Mouse (Mus musculus) limb, embryonic 12.5 days (tissue): ENCODE measurements around the gene Gm6525. TPM values are rescaled to one million over a fixed set of nuclear protein-coding genes. Genes with fewer than 3 reads are reported as not detected.

Source experiments
- ATAC-seq: fragments of 200-750 bp; cut with Nextera tagmentation; 2 replicates; pipeline ENCODE4 v1.8.0; 2017; ENCODE audit warnings: low read depth, moderate TSS enrichment; ENCODE audit not compliant: insufficient number of reproducible peaks, insufficient read depth, low FRiP score, low TSS enrichment
- H3K27ac ChIP-seq: fragments of 300-500 bp; sonication (generic); 2 replicates; pipeline ENCODE4 v1.5.1; 2016; ENCODE audit warnings: mild to moderate bottlenecking, moderate library complexity
- H3K27me3 ChIP-seq: fragments of 300-500 bp; sonication (generic); 2 replicates; pipeline ENCODE4 v1.6.1; 2016; ENCODE audit warnings: mild to moderate bottlenecking, moderate library complexity
- H3K36me3 ChIP-seq: fragments of 300-500 bp; sonication (generic); 2 replicates; pipeline ENCODE4 v1.6.1; 2016; ENCODE audit warnings: mild to moderate bottlenecking, moderate library complexity
- H3K4me1 ChIP-seq: fragments of 300-500 bp; sonication (generic); replicated peaks from 2 replicates; pipeline ENCODE4 v1.6.1; 2016
- H3K4me2 ChIP-seq: fragments of 300-500 bp; sonication (generic); 2 replicates; pipeline ENCODE4 v1.6.1; 2016; ENCODE audit warnings: mild to moderate bottlenecking, moderate library complexity
- H3K4me3 ChIP-seq: fragments of 300-500 bp; sonication (generic); replicated peaks from 2 replicates; pipeline ENCODE4 v1.5.1; 2016; ENCODE audit warnings: mild to moderate bottlenecking
- H3K9ac ChIP-seq: fragments of 300-500 bp; sonication (generic); replicated peaks from 2 replicates; pipeline ENCODE4 v1.6.1; 2016; ENCODE audit warnings: mild to moderate bottlenecking, moderate library complexity
- H3K9me3 ChIP-seq: fragments of 300-500 bp; sonication (generic); 2 replicates; pipeline ENCODE4 v1.6.1; 2016; ENCODE audit warnings: mild to moderate bottlenecking, moderate library complexity
- WGBS: fragments of 180-500 bp; shearing (Covaris S2); methylation state at CpG from one replicate; pipeline ENCODE4 v1.1.7; 2016; 5-methylcytosine and 5-hydroxymethylcytosine counted together
- polyA plus RNA-seq: library from polyadenylated mRNA; unstranded; fragments of >200 nt; fragmentation: Nextera tagmentation; extraction: Ambion mirVana; gene quantifications from 2 replicates; pipeline ENCODE4 v1.2.1, GENCODE M21; 2016

The Gm6525 gene
- polyA plus RNA-seq, 1 experiment from 2014 or later = 0.88 TPM

- Histone ChIP-seq H3K4me1 (peaks cover 13% of the 10 kb centered on the region; the same call in 1 of the 2 replicates), H3K4me2 (no peak overlapping the region), H3K9me3 (no peaks in the 10 kb centered on the region), H3K27me3 (no peaks in the 10 kb centered on the region), H3K36me3 (no peaks in the 10 kb centered on the region), H3K27ac (no peak overlapping the region), H3K9ac (no peak overlapping the region), H3K4me3 (no peak overlapping the region)
- no peak for ATAC-seq
- 95% methylated on average over 3 of the region's 3 CpGs for WGBS
Measured at GRCm38 (mm10) chr3:84149831-84150230, 24.1 kb upstream of the Gm6525 start.

DNA sequence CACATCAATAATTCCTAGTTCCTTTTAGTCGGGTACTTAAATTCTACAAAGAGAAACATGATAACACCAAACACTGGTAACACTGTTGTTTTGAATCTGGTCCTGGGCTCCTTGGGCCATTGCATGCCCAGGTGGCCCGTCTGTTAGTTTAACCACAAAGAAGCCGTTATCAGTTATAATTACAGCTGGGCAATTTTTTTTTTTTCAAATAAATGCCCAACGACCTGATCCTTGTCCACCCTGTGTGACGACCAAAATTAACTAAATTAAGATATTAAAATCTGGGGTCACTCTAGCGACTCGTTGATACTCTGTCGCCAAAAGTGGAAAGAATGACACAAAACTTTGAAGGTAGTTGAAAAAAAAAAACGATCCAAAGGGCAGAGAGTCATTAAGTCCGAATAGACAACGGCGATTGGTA is 19.2 kb upstream of the Gm6525 start:
- ATAC-seq = no peak
- Histone ChIP-seq H3K4me2 (peak overlapping the region; percentile 88), H3K27ac (no peak overlapping the region), H3K36me3 (no peaks in the 10 kb centered on the region), H3K9ac (peak overlapping the region; percentile 69; the same call in 1 of the 2 replicates), H3K27me3 (no peaks in the 10 kb centered on the region), H3K9me3 (no peaks in the 10 kb centered on the region), H3K4me1 (peaks cover 29% of the 10 kb centered on the region), H3K4me3 (peak overlapping the region; percentile 55)
- 2% methylated on average over 12 of the region's 12 CpGs for WGBS

DNA sequence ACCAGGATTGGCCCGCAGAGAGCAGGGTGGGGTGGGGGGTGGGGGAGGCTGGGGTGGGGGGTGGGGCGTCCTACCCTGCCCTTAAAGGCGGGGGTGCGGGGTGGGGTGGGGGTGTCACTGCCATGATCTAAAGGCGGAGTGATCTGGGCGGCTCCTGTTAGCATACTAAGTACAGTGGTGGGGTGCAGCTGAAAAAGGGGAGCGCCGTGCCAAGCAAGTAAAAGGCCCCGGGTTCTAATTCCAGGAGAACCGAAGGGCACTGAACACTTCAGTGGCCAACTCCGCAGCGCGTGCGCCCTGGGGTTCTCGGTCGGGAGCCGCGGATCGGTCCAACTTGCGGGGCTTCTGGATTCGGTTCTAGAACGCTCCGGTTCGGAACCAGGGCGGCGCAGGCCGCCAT is 18.8 kb upstream of the Gm6525 start:
- Histone ChIP-seq H3K27me3 (no peaks in the 10 kb centered on the region), H3K4me1 (peaks cover 29% of the 10 kb centered on the region), H3K4me3 (peak overlapping the region; percentile 55), H3K36me3 (no peaks in the 10 kb centered on the region), H3K9ac (peak overlapping the region; percentile 69), H3K27ac (peak overlapping the region; percentile 82), H3K4me2 (peak overlapping the region; percentile 88), H3K9me3 (no peaks in the 10 kb centered on the region)
- peak; percentile 39; the same call in 1 of the 2 replicates for ATAC-seq
- 0% methylated on average over 26 of the region's 27 CpGs for WGBS

- Histone ChIP-seq H3K4me2 (peak within 1 kb of the TSS; percentile 88), H3K9ac (peak within 1 kb of the TSS; percentile 69), H3K4me3 (peak within 1 kb of the TSS; percentile 55), H3K27ac (peak within 1 kb of the TSS; percentile 82), H3K27me3 (no peaks in the 10 kb centered on the region), H3K36me3 (no peaks in the 10 kb centered on the region), H3K4me1 (peaks cover 29% of the 10 kb centered on the region), H3K9me3 (no peaks in the 10 kb centered on the region)
- 0% methylated on average over 29 of the region's 29 CpGs for WGBS
- ATAC-seq = peak; percentile 99
Measured at GRCm38 (mm10) chr3:84155558-84156006, 18.3 kb upstream of the Gm6525 start, which contains the start of gene Mnd1. Gene Mnd1, minus strand, starts transcription at chr3:84155786.

DNA sequence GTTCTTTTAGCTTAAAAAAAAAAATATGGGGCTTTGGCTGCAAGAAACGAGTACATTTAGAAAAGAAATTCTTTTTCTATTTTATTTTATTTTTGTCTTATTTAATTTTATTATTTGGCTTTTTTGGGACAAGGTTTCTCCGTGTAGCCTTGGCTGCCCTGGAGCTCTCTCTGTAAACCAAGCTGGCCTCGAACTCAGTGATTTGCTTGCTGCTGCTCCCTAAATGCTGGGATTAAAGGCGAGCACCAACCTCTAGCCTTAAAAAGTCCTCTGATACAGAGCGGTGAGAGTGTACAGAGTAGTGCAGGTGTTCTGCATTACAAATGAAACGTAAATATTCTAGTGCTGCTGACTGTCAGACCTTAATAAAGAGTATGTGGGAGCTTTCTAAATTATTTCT is 17.8 kb upstream of the Gm6525 start:
- Histone ChIP-seq H3K4me1 (peaks cover 29% of the 10 kb centered on the region), H3K27ac (no peak overlapping the region), H3K9ac (no peak overlapping the region), H3K4me2 (peak overlapping the region; percentile 88), H3K4me3 (peak overlapping the region; percentile 55; the same call in 1 of the 2 replicates), H3K36me3 (no peaks in the 10 kb centered on the region), H3K27me3 (no peaks in the 10 kb centered on the region), H3K9me3 (no peaks in the 10 kb centered on the region)
- 33% methylated on average over 6 of the region's 6 CpGs for WGBS
- no peak for ATAC-seq

GRCm38 (mm10) chr3:84157011-84157410 is 16.9 kb upstream of the Gm6525 start:
- Histone ChIP-seq H3K36me3 (no peaks in the 10 kb centered on the region), H3K4me1 (peaks cover 29% of the 10 kb centered on the region), H3K4me3 (no peak overlapping the region), H3K27ac (no peak overlapping the region), H3K4me2 (no peak overlapping the region), H3K27me3 (no peaks in the 10 kb centered on the region), H3K9ac (no peak overlapping the region), H3K9me3 (no peaks in the 10 kb centered on the region)
- WGBS = 23% methylated on average over 4 of the region's 4 CpGs
- no peak for ATAC-seq

- Histone ChIP-seq H3K36me3 (no peaks in the 10 kb centered on the region), H3K9me3 (no peaks in the 10 kb centered on the region), H3K4me3 (no peak overlapping the region), H3K27ac (no peak overlapping the region), H3K4me1 (peaks cover 29% of the 10 kb centered on the region), H3K4me2 (no peak overlapping the region), H3K9ac (no peak overlapping the region), H3K27me3 (no peaks in the 10 kb centered on the region)
- 89% methylated on average over 4 of the region's 4 CpGs for WGBS
- no peak for ATAC-seq
Measured at GRCm38 (mm10) chr3:84157559-84158350, 16.1 kb upstream of the Gm6525 start.

GRCm38 (mm10) chr3:84165391-84165790 is 8.5 kb upstream of the Gm6525 start:
- no peak overlapping the region for H3K4me3 ChIP-seq
- no peak overlapping the region for H3K9ac ChIP-seq
- no peaks in the 10 kb centered on the region for H3K27me3 ChIP-seq
- H3K4me1 ChIP-seq = no peaks in the 10 kb centered on the region
- ATAC-seq = no peak
- H3K27ac ChIP-seq = no peak overlapping the region
- no peak overlapping the region for H3K4me2 ChIP-seq
- H3K36me3 ChIP-seq = peaks cover 9% of the 10 kb centered on the region; the same call in 1 of the 2 replicates
- 90% methylated on average over 3 of the region's 3 CpGs for whole genome bisulfite sequencing
- no peaks in the 10 kb centered on the region for H3K9me3 ChIP-seq

DNA sequence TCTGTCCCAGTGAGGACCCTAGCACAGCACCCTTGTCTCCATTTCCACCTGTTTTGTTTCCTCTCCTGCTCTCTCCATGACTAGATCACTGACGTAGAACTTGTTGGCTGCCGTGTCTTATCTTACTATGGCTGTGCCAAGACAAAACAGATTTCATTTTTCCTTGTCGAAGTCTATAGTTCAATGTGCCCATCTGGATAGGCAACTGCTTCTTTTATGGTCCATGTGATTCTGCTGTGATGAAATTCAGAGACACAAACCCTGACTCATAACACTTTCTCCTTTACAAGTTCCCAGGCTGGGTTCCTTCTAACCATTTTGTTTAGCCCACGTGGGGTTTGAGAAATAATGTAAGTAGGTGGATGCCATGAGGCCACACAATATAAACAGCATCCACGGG is 7.8 kb upstream of the Gm6525 start:
- H3K9me3 ChIP-seq = no peaks in the 10 kb centered on the region
- H3K27me3 ChIP-seq = no peaks in the 10 kb centered on the region
- H3K4me2 ChIP-seq = no peak overlapping the region
- H3K4me3 ChIP-seq = no peak overlapping the region
- no peaks in the 10 kb centered on the region for H3K4me1 ChIP-seq
- no peak overlapping the region for H3K27ac ChIP-seq
- ATAC-seq = no peak
- H3K9ac ChIP-seq = no peak overlapping the region
- 92% methylated on average over 5 of the region's 5 CpGs for WGBS
- peaks cover 9% of the 10 kb centered on the region; the same call in 1 of the 2 replicates for H3K36me3 ChIP-seq

- WGBS = 89% methylated on average over 6 of the region's 6 CpGs
Measured at GRCm38 (mm10) chr3:84168943-84169342, 5.0 kb upstream of the Gm6525 start.

DNA sequence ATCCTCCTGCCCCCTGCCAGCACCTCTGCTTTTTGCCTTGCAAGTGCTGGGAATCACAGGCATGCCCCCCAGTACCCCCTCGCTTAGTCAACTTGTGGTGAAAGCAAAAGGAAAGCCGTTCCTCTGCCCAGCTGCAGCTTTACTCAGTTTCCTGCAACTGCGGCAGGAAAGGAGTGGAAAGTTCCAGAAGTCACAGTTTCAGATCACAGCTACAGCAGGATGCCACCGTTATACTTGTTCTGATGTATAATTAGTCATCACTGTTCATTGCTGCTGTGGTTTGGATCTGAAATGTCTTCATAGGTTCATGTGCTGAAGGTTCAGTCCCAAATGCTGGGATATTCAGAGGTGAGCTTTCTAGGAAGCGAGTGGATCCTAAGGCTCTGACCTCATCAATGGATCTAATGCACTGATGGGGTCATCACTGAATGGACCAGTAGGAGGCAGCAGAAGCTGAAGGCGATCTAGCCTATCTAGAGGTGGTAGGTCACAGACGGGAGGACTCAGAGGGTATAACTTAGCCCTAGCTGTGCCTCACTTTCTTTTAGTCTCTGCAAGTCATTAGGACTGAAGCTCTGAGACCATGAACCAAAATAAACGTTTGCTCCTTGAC is 4.4 kb upstream of the Gm6525 start:
- H3K9me3 ChIP-seq = no peaks in the 10 kb centered on the region
- H3K4me3 ChIP-seq = no peak overlapping the region
- H3K9ac ChIP-seq = no peak overlapping the region
- H3K4me2 ChIP-seq = no peak overlapping the region
- WGBS = 72% methylated on average over 8 of the region's 8 CpGs
- H3K4me1 ChIP-seq = no peaks in the 10 kb centered on the region
- no peak for ATAC-seq
- no peak overlapping the region for H3K27ac ChIP-seq
- no peaks in the 10 kb centered on the region for H3K27me3 ChIP-seq
- H3K36me3 ChIP-seq = peaks cover 9% of the 10 kb centered on the region; the same call in 1 of the 2 replicates

More at GRCm38 (mm10) chr3:84168943-84169342, 5.0 kb upstream of the Gm6525 start:
- peaks cover 9% of the 10 kb centered on the region; the same call in 1 of the 2 replicates for H3K36me3 ChIP-seq
- no peak overlapping the region for H3K4me3 ChIP-seq
- no peaks in the 10 kb centered on the region for H3K27me3 ChIP-seq
- no peak overlapping the region for H3K27ac ChIP-seq
- no peaks in the 10 kb centered on the region for H3K9me3 ChIP-seq
- no peaks in the 10 kb centered on the region for H3K4me1 ChIP-seq
- H3K9ac ChIP-seq = no peak overlapping the region
- ATAC-seq = no peak
- no peak overlapping the region for H3K4me2 ChIP-seq
